Mouse (Mus musculus): ENCODE measurements around the gene Nceh1.
"Not testable (repeated sequence)": the region's sequence is repeated elsewhere in the genome, so short reads cannot be mapped to it uniquely, and the experiment has no call there.

The Nceh1 gene

DNA sequence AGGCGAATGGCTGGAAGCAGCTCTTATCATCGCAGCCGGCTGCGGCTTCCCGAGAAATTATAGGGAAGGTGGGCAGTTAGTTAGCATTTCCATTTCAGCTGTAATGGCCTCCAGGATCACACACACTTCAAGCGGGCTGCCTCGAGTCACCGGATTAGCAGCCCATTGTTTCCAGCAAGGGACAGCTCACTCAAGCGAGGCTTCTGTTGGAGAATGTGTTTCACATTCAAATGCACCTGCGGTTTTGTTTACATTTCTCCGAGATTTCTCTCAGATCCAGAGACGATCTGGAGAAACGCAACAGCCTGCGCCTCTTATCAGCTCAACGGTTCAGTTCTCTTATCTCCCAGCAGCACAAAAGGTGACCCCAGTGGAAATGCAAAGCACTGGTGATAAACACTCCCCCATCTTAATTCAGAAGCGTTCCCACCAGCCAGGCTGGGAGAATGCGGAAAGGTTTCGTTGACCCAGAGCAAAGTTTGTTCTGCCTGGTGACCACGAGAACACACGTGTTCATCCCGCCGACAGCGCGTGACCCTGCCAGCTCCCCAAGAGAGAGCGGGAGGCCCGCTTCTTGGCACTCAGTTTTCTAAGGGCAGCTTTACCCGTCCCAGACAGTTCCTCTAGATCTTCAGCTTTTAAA, 100.4 kb downstream of the Nceh1 start:
- DNase-seq (ENCODE audit: low spot score in 2 of 2): peak in 1 of 2 experiments; percentile 30

GRCm38 (mm10) chr3:27283796-27284195, 101.0 kb downstream of the Nceh1 start:
- DNase-seq (ENCODE audit: low spot score in 2 of 2): no peak

- peak in 1 of 2 experiments; percentile 42 for DNase-seq (ENCODE audit: low spot score in 2 of 2)
Measured at GRCm38 (mm10) chr3:27284227-27284626, 101.5 kb downstream of the Nceh1 start.

- DNase-seq (ENCODE audit: low spot score in 2 of 2): no peak
Measured at GRCm38 (mm10) chr3:27285072-27285471, 102.3 kb downstream of the Nceh1 start.

DNA sequence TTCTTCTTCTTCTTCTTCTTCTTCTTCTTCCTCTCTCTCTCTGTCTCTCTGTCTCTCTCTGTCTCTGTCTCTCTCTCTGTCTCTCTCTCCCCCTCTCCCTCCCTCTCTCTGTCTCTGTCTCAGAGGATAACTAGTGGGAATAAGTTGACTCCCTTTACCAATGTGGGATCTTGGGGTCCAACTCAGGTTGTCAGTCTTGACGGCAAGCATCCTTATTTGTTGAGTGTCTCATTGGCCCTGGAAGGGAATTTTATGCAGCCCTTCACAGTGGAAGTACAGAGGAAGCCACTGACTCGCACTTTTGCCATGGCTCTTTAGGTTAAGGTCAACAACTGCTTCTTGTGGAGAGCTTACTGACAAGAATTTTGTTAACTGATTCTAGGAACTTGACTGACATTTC, 105.5 kb downstream of the Nceh1 start:
- DNase-seq (ENCODE audit: low spot score in 2 of 2): no peak

DNA sequence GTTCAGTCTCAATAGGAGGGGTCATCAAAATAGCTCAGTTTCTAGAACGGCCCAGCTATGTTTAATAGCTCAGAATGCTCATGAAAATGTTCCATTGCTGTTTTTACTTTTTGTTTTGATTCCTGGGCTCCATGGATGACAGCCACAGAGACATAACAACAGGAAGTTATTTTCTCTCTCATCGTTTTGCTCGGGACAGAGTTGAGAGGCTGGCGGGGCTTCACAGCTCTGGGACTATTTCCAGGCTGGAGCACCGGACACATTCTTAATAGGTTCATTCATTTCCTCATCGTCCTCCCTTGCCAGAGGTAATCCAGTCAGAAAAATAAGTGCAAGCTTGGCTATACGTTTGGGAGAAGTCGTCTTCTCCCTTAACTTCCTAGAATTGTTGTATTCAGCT, 106.1 kb downstream of the Nceh1 start:
- DNase-seq (ENCODE audit: low spot score in 2 of 2): no peak

GRCm38 (mm10) chr3:27290285-27290684, 107.5 kb downstream of the Nceh1 start:
- no peak for DNase-seq (ENCODE audit: low spot score in 2 of 2)

GRCm38 (mm10) chr3:27290945-27291344, 108.2 kb downstream of the Nceh1 start:
- DNase-seq (ENCODE audit: low spot score in 2 of 2): not testable (repeated sequence)

DNA sequence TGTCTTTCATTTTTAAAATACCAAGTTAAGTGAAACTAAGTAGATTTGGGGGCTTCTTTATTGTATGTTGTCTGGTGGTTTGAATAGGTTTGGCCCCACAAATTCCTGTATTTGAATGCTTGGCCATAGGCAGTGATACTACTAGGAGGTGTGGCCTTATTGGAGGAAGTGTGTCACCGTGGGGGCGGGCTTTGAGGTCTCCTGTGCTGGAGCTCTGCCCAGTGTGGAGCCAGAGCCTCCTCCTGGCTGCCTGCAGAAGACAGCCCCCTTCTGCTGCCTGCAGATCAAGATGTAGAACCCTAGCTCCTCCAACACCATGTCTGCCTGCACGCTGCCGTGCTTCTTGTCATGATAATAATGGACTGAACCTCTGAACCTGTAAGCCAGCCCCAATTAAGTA, 108.6 kb downstream of the Nceh1 start:
- not testable (repeated sequence) for DNase-seq (ENCODE audit: low spot score in 2 of 2)

DNA sequence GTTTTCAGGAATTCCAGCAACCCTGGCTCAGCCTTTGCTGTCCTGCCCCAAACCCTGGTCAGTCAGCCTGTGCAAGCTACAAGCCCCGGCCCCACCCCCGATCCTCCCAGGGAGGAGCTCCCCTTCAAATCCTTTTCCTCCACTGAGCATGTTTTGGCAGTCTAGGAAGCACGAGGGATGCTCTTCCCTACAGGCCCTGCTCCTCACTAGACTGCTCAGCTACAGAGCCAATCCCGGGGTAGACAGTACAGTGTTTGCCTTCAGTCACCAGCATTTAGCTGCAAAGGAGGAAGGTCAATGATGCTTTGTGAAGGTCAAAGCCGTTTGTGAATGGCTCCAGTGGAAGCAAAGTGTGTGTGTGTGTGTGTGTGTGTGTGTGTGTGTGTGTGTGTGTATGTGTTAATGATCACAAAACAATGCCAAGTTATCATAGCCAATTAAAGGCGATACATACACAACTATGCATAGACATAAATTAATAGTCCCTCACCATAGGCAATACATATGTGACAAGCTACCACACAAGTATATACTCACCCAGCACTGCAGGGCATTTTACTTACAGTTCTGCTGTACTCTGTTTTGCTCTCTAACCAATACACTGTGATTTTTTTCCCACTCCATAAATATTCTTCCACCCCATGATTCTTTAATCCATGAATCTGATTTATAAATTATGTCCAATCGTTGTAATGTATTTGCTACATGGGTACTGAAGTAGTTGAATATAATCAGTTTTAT, 111.0 kb downstream of the Nceh1 start:
- DNase-seq (ENCODE audit: low spot score in 2 of 2): no peak

DNA sequence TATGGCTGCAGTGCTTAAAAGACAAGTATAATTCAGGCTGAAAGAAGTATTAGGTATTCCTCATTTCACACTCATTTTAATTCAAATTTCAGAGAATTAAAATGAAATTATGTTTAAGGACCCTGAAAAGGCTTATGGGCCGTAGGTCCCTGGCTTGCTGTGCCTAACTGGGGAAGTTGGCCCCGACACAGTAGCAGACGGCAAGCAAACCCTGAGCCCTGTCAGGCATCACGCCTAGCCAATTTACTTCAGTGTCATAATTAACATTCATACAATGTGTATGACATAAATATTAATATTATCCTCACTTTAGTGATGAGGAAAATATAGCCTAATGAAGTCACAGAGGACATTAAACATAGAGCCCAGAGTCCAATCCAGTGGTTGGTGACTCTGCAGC, 117.7 kb downstream of the Nceh1 start:
- no peak for DNase-seq (ENCODE audit: low spot score in 2 of 2)

DNA sequence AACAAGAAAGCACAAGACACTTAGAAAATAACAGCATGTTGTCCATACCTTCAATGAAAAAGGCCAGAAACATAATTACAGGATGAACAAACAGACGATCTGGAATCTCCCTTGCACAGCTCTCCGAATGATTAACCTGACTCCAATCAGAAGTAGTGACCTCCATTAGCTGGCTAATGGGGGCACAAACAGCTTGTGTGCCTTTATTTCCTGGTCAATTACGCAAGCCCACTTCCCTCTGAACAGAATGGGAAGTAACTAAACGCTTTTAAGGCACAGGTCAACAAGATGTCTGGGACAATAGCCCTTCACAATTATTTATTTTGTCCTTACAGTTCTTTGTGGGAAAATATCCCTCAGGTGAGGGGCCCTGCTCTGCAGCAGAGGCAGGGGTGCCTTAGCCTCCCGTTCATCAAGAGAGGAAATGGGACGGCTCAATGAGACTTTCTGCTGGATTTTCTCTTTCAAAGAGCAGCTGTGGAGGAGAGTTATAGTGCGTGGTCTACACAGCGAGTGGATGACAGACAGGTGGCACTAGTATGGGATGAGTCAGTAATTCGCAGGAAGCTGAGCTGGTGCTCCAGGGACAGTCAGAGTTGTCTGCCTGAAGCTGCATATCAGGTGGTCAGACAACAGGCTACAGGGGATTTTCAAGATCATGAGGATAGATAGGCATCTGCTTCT, 119.7 kb downstream of the Nceh1 start:
- DNase-seq (ENCODE audit: low spot score in 2 of 2): no peak

- no peak for DNase-seq (ENCODE audit: low spot score in 2 of 2)
Measured at GRCm38 (mm10) chr3:27306815-27307214, 124.0 kb downstream of the Nceh1 start.

DNA sequence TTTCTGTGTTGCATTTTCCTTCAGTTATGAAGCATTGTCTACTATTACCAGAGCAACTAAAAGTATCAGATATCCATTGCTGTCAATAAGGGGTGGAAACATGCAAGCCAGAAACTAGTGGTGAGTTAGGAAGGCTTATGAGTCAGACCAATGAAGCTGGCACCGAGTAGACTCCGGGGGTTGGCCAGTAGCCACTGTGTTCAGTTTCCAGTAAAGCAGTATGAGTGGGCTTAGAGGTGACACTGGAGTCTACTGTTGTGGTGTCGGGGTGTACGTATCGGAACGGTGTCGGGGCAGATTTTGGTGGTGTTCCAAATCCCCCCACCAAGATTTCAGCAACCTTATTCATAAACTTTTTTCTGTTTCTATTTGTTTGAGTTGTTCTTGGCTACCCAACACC, 128.2 kb downstream of the Nceh1 start:
- peak; percentile 27 to 33 for DNase-seq (ENCODE audit: low spot score in 2 of 2)

- no peak for DNase-seq (ENCODE audit: low spot score in 2 of 2)
Measured at GRCm38 (mm10) chr3:27311475-27311874, 128.7 kb downstream of the Nceh1 start.

DNA sequence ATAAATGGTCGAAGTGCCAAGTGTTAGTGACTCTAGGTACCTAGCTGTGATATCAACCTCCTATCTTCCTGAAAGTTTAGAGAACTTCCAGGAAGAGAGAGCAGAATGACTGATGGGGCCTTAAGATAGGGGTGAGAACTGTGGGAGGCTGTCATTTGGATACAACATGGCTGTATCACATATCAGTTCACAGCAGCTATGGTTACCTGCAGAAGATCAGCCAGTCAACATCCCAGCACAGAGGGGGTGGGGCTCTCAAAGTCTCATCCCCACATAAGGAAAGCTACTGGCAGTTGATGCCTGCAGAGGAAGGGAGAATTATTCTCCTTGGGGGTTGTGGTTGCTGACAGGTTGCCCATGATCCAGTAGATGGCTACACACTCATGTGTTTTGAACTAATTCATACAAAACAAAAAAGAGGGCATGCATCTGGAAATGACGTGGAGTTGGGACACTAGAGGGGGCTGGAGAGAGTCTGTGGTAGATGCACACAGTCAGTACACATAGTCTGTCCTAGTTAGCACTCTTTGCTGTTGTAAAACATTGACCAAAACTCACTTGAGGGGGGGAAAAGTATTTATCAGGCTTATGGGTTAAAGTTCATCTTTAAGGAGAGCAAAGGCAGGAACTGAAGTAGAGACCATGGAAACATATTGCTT, 131.9 kb downstream of the Nceh1 start:
- DNase-seq (ENCODE audit: low spot score in 2 of 2): no peak

- no peak for DNase-seq (ENCODE audit: low spot score in 2 of 2)
Measured at GRCm38 (mm10) chr3:27316559-27317287, 134.0 kb downstream of the Nceh1 start, which contains the start of gene Tnfsf10. Gene Tnfsf10, plus strand, starts transcription at chr3:27317028.

DNA sequence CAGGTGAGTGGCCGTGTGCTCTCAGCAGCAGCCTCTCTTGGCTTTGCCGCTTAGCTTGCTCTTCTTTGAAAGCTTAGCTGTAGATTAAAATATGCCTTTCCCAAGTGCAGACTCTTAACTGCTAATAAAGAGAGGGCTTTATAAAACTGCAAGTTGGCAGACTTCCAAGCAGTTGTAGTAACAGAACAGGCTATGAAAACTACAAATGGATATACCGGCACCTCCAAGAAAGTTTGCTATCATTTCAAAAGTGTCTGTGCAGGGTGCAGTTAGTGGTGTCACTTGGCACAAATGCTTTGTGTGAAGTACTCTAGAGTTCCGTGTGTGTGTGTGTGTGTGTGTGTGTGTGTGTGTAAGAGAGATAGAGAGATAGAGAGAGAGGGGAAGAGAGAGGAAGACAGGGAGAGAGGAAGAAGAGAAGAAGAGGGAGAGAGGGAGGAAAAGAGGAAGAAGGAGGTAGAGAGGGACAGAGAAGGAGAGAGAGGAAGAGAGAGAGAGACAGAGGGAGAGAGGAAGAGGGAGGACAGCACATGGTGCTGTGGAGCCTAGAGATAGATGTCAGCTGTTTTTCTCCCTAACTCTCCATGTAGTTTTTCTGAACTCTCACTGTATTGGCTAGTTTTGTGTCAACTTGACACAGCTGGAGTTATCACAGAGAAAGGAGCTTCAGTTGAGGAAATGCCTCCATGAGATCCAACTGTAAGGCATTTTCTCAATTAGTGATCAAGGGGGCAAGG, 134.7 kb downstream of the Nceh1 start:
- DNase-seq (ENCODE audit: low spot score in 2 of 2): no peak

GRCm38 (mm10) chr3:27319650-27320049, 136.9 kb downstream of the Nceh1 start:
- no peak for DNase-seq (ENCODE audit: low spot score in 2 of 2)

- DNase-seq (ENCODE audit: low spot score in 2 of 2): no peak
Measured at GRCm38 (mm10) chr3:27320613-27321495, 138.1 kb downstream of the Nceh1 start.
